25 mouse cellular contexts compared by ENCODE assay signal in the genomic region with DNA sequence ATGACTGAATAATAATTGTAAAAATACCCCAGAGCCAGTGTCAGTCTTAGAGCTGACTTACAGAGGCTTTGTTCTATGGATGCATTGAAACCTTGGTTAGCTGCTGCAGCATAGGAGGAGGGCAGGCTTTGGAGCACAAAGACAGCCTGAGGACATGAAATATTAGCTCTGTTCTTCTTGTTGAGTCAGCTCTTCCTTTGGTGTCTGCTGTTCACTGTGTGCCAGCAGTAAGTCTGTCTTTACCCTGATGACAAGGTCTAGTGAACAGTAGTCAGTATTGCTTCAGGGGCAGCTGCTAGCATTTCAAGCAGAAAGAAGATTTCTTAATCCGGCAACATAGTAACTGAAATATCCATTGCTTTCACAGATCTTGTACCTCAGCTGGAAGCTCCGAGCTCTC. TPM values are rescaled to one million over a fixed set of nuclear protein-coding genes. Genes with fewer than 3 reads are reported as not detected.
DNase-seq lines count a peak whose midpoint lies in the region; ATAC-seq and TF ChIP-seq lines count a peak whose summit lies in the region.
"Had no signal": no experiment of that assay in that cellular context is flagged by ENCODE, and none has a peak within 500 bp of the region (broad histone marks: within the 10 kb centered on the region; RNA-seq: fewer than 3 reads in every experiment).

No protein-coding gene starts in this region.

- H3K4me2 ChIP-seq in embryonic facial prominence, embryonic 14.5 days (ENCODE audit: low read depth, low read length): no peak overlapping the region
- H3K4me2 ChIP-seq in lung, postnatal 0 days (replicated peaks; ENCODE audit: low read depth, low read length): no peak overlapping the region
- H3K4me2 ChIP-seq: embryonic facial prominence, embryonic 13.5 days; forebrain, embryonic 13.5 days; heart, embryonic 13.5 days; hindbrain, embryonic 15.5 days had no signal

- H3K9ac ChIP-seq in embryonic facial prominence, embryonic 14.5 days (ENCODE audit: low read depth, low read length): no peak overlapping the region
- H3K9ac ChIP-seq in lung, postnatal 0 days (replicated peaks; ENCODE audit: low read depth): no peak overlapping the region
- H3K9ac ChIP-seq: embryonic facial prominence, embryonic 13.5 days; forebrain, embryonic 13.5 days; forebrain, postnatal 0 days; heart, embryonic 13.5 days; hindbrain, embryonic 15.5 days had no signal

- no peaks in the 10 kb centered on the region for H3K27me3 ChIP-seq in embryonic facial prominence, embryonic 14.5 days (replicated peaks; ENCODE audit: control insufficient read depth, insufficient read depth, low read length)
- H3K27me3 ChIP-seq in embryonic facial prominence, embryonic 10.5 days (replicated peaks; ENCODE audit: low read depth, poor library complexity, severe bottlenecking): no peaks in the 10 kb centered on the region
- no peaks in the 10 kb centered on the region for H3K27me3 ChIP-seq in lung, postnatal 0 days (replicated peaks; ENCODE audit: insufficient read depth, low read length)
- H3K27me3 ChIP-seq: embryonic facial prominence, embryonic 13.5 days; forebrain, embryonic 13.5 days; heart, embryonic 13.5 days; hindbrain, embryonic 15.5 days had no signal

- DNase-seq in embryonic facial prominence, embryonic 14.5 days (ENCODE audit: low spot score): peak; percentile 9
- DNase-seq in embryonic facial prominence, embryonic 10.5 days (ENCODE audit: low spot score): no peak
- DNase-seq in lung, postnatal 0 days (ENCODE audit: low spot score): peak; percentile 21
- no peak for DNase-seq in lung, postnatal 10 days
- peak; percentile 31 for DNase-seq in NIH3T3 (ENCODE audit: low read depth)
- no peak for DNase-seq in urinary bladder, postnatal 36 days (ENCODE audit: low spot score in 2 of 2)
- no peak for DNase-seq in urinary bladder, postnatal 14 days (ENCODE audit: low spot score)
- DNase-seq: B cell, adult 2 months; cerebellum, adult 11-12 months; cerebellum, adult 9-10 months; cerebellum, postnatal 25 days; forebrain, postnatal 0 days; gastrocnemius, postnatal 14 days; heart, postnatal 36 days; kidney, adult 8-10 months had no signal

- TF ChIP-seq CTCF in lung, postnatal 0 days (IDR thresholded peaks at IDR 0.05): no peak

- no peak for ATAC-seq in embryonic facial prominence, embryonic 14.5 days (ENCODE audit: low read depth)
- 0 out of 2 replicates have a peak, but pooled peaks have one; percentile 40 for ATAC-seq in lung, postnatal 0 days
- ATAC-seq: CD4-positive, CD25-positive, alpha-beta regulatory T cell, adult 4 months; forebrain, embryonic 13.5 days; forebrain, postnatal 0 days; inflammation-experienced regulatory T-cells, adult 6 months; intestine, postnatal 0 days had no signal

- TF ChIP-seq EP300 in lung, postnatal 0 days (IDR thresholded peaks at IDR 0.05): no peak

- WGBS in embryonic facial prominence, embryonic 14.5 days: 77% methylated on average over 2 of the region's 2 CpGs
- 92% methylated on average over 2 of the region's 2 CpGs for WGBS in embryonic facial prominence, embryonic 10.5 days
- WGBS in lung, postnatal 0 days: 91% methylated on average over 2 of the region's 2 CpGs

- no peak overlapping the region for H3K4me3 ChIP-seq in embryonic facial prominence, embryonic 14.5 days (ENCODE audit: low read depth, low read length)
- no peak overlapping the region for H3K4me3 ChIP-seq in embryonic facial prominence, embryonic 10.5 days
- no peak overlapping the region for H3K4me3 ChIP-seq in lung, postnatal 0 days (ENCODE audit: low read depth, low read length)
- H3K4me3 ChIP-seq: embryonic facial prominence, embryonic 13.5 days; forebrain, embryonic 13.5 days; heart, embryonic 13.5 days; hindbrain, embryonic 15.5 days had no signal

- peaks cover 91% of the 10 kb centered on the region for H3K36me3 ChIP-seq in embryonic facial prominence, embryonic 14.5 days (ENCODE audit: control insufficient read depth, insufficient read depth, low read length)
- H3K36me3 ChIP-seq in embryonic facial prominence, embryonic 10.5 days (replicated peaks): peaks cover 99% of the 10 kb centered on the region
- H3K36me3 ChIP-seq in lung, postnatal 0 days (ENCODE audit: insufficient read depth, low read length): peaks cover 62% of the 10 kb centered on the region

- H3K4me1 ChIP-seq in embryonic facial prominence, embryonic 14.5 days (ENCODE audit: control insufficient read depth, insufficient read depth, low read length): no peaks in the 10 kb centered on the region
- H3K4me1 ChIP-seq in embryonic facial prominence, embryonic 10.5 days: no peaks in the 10 kb centered on the region
- H3K4me1 ChIP-seq in lung, postnatal 0 days (ENCODE audit: insufficient read depth, low read depth, low read length): no peaks in the 10 kb centered on the region
- H3K4me1 ChIP-seq: embryonic facial prominence, embryonic 13.5 days; forebrain, embryonic 13.5 days; heart, embryonic 13.5 days; hindbrain, embryonic 15.5 days had no signal

- no peaks in the 10 kb centered on the region for H3K9me3 ChIP-seq in embryonic facial prominence, embryonic 14.5 days (ENCODE audit: control insufficient read depth, low read length)
- H3K9me3 ChIP-seq in embryonic facial prominence, embryonic 10.5 days: no peaks in the 10 kb centered on the region
- no peaks in the 10 kb centered on the region for H3K9me3 ChIP-seq in lung, postnatal 0 days (ENCODE audit: low read length)
- H3K9me3 ChIP-seq: embryonic facial prominence, embryonic 13.5 days; forebrain, embryonic 13.5 days; G1E; heart, embryonic 13.5 days; hindbrain, embryonic 15.5 days had no signal

- H3K27ac ChIP-seq in embryonic facial prominence, embryonic 14.5 days (replicated peaks; ENCODE audit: low read depth, low read length): no peak overlapping the region
- H3K27ac ChIP-seq in embryonic facial prominence, embryonic 10.5 days (replicated peaks): no peak overlapping the region
- H3K27ac ChIP-seq in lung, postnatal 0 days (ENCODE audit: low read length): no peak overlapping the region
- H3K27ac ChIP-seq: embryonic facial prominence, embryonic 13.5 days; forebrain, embryonic 13.5 days; heart, embryonic 13.5 days; hindbrain, embryonic 15.5 days had no signal

RNA-seq across cellular contexts. Expression of gene Zxdc, which starts 12.2 kb away (rescaled TPM):
- 11.9 and 12.9 TPM in 2 replicates for polyA plus RNA-seq in embryonic facial prominence, embryonic 14.5 days (2014; fragmentation: Nextera tagmentation; extraction: Ambion mirVana)
- 6.0 and 7.2 TPM in 2 replicates for polyA plus RNA-seq in embryonic facial prominence, embryonic 10.5 days (2016; fragmentation: Nextera tagmentation; extraction: Ambion mirVana)
- 6.5 and 6.9 TPM in 2 replicates for polyA plus RNA-seq in lung, postnatal 0 days (2015; fragmentation: Nextera tagmentation; extraction: Ambion mirVana)

RNA-seq across cellular contexts. Expression of gene Cfap100, which starts 47.1 kb away (rescaled TPM):
- polyA plus RNA-seq in embryonic facial prominence, embryonic 14.5 days (2014; fragmentation: Nextera tagmentation; extraction: Ambion mirVana): 0.62 and 0.65 TPM in 2 replicates
- polyA plus RNA-seq in embryonic facial prominence, embryonic 10.5 days (2016; fragmentation: Nextera tagmentation; extraction: Ambion mirVana): 0.76 and 0.99 TPM in 2 replicates
- 3.9 and 5.2 TPM in 2 replicates for polyA plus RNA-seq in lung, postnatal 0 days (2015; fragmentation: Nextera tagmentation; extraction: Ambion mirVana)
- polyA plus RNA-seq: CD4-positive, CD25-positive, alpha-beta regulatory T cell, adult 4 months; G1E; intestine, postnatal 0 days had no signal

RNA-seq across cellular contexts. Expression of gene Uroc1, which starts 48.4 kb away (rescaled TPM):
- polyA plus RNA-seq in embryonic facial prominence, embryonic 14.5 days (2014; fragmentation: Nextera tagmentation; extraction: Ambion mirVana): 0.11 TPM in 1 of 2 replicates, not detected in the other
- 0.04 TPM in 1 of 2 replicates, not detected in the other for polyA plus RNA-seq in embryonic facial prominence, embryonic 10.5 days (2016; fragmentation: Nextera tagmentation; extraction: Ambion mirVana)
- not detected in 2 replicates for polyA plus RNA-seq in lung, postnatal 0 days (2015; fragmentation: Nextera tagmentation; extraction: Ambion mirVana)
- polyA plus RNA-seq: CD4-positive, CD25-positive, alpha-beta regulatory T cell, adult 4 months; embryonic facial prominence, embryonic 13.5 days; forebrain, embryonic 13.5 days; forebrain, postnatal 0 days; G1E; heart, postnatal 0 days; hindbrain, embryonic 11.5 days; hindbrain, embryonic 15.5 days; inflammation-experienced regulatory T-cells, adult 6 months had no signal

RNA-seq across cellular contexts. Expression of gene Chst13, which starts 56.5 kb away (rescaled TPM):
- 3.1 and 6.4 TPM in 2 replicates for polyA plus RNA-seq in embryonic facial prominence, embryonic 14.5 days (2014; fragmentation: Nextera tagmentation; extraction: Ambion mirVana)
- 0.09 and 0.11 TPM in 2 replicates for polyA plus RNA-seq in embryonic facial prominence, embryonic 10.5 days (2016; fragmentation: Nextera tagmentation; extraction: Ambion mirVana)
- 0.08 and 0.10 TPM in 2 replicates for polyA plus RNA-seq in lung, postnatal 0 days (2015; fragmentation: Nextera tagmentation; extraction: Ambion mirVana)
- polyA plus RNA-seq: CD4-positive, CD25-positive, alpha-beta regulatory T cell, adult 4 months; forebrain, embryonic 13.5 days; forebrain, postnatal 0 days; heart, embryonic 13.5 days; heart, postnatal 0 days; hindbrain, embryonic 11.5 days; hindbrain, embryonic 15.5 days; inflammation-experienced regulatory T-cells, adult 6 months; intestine, postnatal 0 days had no signal

Comparison
In these comparisons a context has a peak if more than half of its experiments do, and no peak if none do; other contexts are left out.
1. DNase-seq: peak in embryonic facial prominence, embryonic 14.5 days (single experiment), lung, postnatal 0 days (single experiment) and NIH3T3 (single experiment); none in embryonic facial prominence, embryonic 10.5 days (single experiment), lung, postnatal 10 days (single experiment), urinary bladder, postnatal 36 days (0 of 2) and urinary bladder, postnatal 14 days (single experiment).